Mouse (Mus musculus) T-helper 2 cell (primary cell): ENCODE results near the gene Caprin2.

Experiments used
- in situ Hi-C: fragments of 300-600 bp; cut with MboI, MseI; formaldehyde crosslinking; loops from one replicate; pipeline ENCODE4 v1.15.1; 2025; ENCODE audit warnings: high pct_unique_total_duplicates

The Caprin2 gene

DNA sequence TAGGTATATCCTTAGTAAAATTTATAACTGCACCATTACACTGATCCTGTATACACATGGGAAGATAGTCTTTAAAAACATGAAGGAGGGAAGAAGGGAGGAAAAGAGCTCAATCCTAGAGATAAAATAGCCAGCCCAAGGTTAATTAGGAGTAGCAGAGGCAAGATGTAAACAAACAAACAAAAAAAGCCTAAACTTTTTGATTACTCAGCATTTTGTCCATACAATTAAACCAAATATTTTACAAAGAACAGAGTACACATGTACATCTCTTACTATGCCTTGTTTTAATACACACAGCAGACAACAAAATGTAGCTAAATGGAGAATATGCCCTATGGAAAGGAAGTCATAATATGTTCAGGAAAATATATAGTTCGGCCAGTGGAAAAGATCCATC is 54.3 kb downstream of the Caprin2 start:
- in situ Hi-C loops = no loop called here

DNA sequence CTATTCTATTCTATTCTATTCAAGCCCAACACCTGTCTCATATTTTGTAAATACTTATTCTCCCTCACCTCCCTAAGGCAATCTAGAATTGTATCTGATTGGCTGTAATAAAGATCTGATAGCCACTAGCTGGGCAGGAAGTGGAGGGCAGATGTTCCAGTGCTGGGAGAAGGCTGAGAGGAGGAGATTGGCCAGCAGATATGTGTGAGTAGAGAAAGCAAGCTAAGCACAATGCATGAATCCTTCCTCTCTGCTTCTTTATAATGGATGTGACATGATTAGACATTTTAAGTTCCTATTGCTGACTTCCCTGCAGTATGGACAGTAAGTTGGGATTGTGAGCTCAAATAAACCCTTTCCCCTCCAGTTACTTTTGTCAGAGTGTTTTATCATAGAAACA is 57.6 kb downstream of the Caprin2 start:
- in situ Hi-C loops = no loop called here

DNA sequence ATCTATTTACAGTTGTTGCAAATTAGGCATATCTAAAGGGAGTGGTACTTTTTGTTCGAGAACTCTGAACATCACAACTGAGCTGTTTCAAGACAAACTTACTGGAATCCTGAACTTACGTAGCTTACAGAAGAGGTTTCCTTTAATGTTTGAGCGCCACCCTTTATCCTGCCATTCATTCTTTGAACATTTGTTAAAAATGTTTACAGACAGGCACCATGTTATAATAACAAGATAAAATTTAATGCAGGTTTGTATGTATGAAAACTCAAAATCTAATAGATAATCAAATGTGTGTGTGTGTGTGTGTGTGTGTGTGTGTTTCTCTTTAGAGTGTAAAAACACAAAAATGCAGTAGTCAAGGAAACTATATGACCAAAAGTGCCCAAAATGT is 64.3 kb downstream of the Caprin2 start:
- in situ Hi-C loops = loop anchor here (5.0 kb wide), 1 partner anchor 619 kb away; the partner anchor contains the start of gene Ergic2

DNA sequence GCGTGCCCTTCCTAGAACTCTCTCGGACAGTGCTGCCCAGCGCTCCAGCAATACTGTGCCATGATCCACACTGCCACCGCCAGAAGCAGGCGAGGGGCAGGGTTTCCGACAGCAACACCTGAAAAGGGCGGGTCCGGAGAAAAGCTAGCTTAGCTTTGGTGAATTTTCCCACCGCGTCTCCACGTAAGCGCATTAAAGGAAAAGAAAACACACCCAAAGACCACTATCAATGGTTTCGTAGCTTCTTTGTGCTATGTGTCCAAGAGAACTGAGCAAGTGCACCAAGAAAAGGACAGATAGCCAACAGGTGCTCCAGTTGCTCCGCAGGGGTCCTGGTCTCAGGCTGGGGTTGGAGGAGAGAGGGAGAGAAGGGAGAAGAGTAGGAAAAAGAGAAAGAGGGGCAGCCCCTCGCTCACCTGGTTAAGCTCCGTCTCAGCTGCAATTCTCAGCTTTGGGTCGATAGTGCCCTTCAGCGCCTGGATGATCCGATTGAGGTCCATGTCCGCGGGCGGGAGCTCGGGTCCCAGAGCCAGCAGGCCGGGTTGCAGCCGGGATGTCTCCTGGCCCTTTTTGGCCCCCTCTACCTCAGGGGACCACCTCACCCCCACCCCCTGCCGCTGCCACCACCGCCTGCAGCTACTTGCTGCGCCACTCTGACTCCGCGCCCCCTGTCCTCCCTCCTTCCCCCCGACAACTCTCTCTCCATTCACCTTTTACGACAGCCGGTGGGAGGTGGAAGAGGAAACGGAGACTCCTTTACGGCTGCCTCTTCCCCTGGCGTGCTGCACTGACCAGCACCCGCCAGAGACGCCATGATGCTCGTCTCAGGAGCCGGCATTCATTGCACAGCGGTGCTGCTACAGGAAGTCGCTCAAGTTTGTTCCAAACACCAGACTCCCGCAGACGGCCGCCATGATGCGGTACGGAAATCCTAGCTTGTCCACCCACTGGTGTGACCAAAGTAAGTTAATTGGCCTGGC is 65.0 kb downstream of the Caprin2 start, which contains the start of gene Ipo8:
Gene Ipo8 (minus strand): TSS at position 720 of the 980 bp plus-strand sequence.
- in situ Hi-C loops = loop anchor here (5.0 kb wide), 1 partner anchor 619 kb away; the partner anchor contains the start of gene Ergic2

DNA sequence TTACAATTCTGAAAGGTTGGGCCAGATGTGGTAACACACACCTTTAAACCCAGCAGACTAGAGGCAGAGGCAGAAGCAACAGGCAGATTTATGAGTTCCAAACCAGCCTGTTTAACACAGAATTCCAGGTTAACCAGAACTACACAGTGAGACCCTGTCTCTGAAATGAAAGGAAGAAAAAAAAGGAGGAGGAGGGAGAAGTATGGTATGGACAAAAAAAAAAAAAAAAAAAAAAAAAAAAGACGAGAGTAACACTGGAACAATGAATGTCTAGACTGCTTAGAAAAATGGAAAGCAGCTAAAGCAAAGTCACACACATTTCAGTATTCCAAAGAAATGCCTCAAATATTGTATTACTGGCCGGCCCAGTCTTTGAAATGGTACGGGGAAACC is 65.7 kb downstream of the Caprin2 start:
- in situ Hi-C loops = loop anchor here (5.0 kb wide), 1 partner anchor 618 kb away; the partner anchor contains the start of gene Ergic2

DNA sequence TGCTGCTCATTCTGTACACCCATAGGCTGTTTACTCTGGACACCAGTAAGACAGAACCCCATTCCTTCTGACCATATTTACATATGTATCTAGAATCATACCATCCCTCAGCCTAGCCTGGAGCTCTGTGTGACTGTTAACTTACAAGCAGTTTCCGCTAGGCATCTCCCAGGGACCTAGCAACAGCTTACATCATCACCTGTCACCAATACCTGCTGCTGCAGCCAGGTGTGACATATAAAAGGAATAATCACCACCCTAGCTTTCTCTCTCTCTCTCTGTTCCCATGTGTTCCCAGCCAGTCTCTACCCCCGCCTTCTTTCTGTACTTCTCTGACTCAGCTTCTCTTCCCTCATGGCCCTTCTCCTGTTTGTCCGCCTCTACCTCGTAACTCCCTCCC is 69.9 kb downstream of the Caprin2 start:
- in situ Hi-C loops = no loop called here

DNA sequence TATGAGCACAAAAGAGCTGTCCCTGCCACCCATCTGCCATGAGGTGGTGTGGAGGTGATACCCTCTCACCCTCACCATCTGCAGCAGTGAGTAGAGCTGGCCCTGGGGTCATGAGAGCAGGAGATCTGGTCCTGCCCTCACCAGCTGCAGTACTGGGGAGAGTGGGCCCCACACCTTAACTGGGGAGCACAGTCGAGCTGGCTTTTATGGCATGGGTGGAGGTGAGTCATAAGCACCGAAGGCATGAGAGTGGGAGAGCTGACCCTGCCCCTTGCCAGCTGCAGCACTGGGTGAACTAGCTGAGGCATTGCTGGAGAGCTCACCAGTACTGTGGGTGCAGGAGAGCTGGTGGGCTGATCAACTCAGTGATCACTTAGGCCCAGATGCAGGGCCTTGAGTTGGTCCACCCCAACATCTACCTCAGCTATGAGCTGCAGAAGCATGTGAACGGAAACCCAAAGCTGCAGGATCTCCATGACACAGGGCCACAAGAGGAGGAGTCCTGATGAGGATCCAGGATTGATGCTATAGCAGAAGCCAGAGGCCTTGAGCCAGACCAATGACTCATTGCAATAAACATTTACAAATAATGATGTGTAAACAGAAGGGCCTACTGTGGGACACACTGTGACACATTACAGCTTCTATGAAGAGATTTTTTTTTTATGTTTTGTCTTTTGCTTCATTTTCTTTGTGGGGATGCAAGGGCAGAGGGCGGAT is 77.3 kb downstream of the Caprin2 start:
- in situ Hi-C loops = loop anchor here (25.0 kb wide), 1 partner anchor 1731 kb away; the partner anchor contains the start of genes Klhl42 and Mansc4

DNA sequence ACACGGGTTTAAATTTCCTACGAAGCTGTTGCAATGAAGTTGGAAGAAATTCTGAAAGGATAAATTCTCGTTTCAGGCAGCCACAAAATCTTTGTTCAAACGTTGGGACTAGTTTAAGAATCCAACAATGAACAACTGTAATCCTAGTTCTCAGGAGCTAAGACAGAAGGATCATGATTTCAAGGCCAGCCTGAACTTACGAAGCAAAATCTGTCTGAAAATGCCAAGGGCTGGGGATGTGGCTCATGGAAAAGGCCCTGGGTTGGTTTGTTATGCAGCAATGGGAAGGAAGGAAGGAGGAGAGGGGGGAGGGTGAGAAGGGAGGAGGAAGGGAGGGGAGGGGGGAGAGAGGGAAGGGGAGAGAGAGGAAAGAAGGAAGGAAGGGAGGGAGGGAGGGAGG is 79.3 kb downstream of the Caprin2 start:
- in situ Hi-C loops = loop anchor here (25.0 kb wide), 1 partner anchor 1729 kb away; the partner anchor contains the start of genes Klhl42 and Mansc4

DNA sequence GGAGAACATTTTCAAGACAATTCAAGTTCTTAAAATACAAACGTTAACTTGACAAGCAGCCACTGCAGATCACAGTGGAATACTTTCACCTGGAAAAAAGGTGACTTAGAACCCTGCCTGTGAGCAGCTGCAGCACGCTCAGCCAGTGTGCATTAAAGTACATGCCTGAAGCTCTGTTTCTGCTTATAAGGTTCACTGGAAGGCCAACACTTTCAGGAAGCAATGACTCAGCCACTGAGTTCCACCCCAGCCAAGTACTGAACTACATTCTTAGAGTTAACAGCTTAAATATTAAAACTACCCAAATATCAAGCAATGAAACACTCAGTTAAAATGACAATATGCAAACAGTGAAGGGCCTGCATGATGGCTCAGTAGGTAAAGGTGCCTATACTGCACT is 84.9 kb downstream of the Caprin2 start:
- in situ Hi-C loops = loop anchor here (25.0 kb wide), 1 partner anchor 1724 kb away; the partner anchor contains the start of genes Klhl42 and Mansc4

DNA sequence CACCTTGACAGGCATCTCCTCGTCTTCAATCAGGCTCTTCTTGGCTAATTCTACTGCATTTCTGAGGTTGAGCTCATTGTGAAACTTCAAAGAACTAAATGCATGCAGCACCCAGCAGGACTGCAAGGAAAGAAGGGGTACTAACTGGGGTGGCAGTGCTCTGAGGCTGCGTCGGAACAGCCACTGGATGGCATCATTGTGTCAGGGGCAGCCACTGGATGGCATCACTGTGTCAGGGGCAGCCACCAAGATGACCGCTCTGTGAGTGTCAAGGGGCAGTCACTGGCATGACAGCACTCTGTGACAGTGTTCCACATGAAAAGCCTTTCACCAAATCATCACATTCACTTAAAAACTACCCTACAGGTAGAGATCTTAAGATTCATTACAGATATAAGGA is 96.3 kb downstream of the Caprin2 start:
- in situ Hi-C loops = loop anchor here (25.0 kb wide), 1 partner anchor 1712 kb away; the partner anchor contains the start of genes Klhl42 and Mansc4

DNA sequence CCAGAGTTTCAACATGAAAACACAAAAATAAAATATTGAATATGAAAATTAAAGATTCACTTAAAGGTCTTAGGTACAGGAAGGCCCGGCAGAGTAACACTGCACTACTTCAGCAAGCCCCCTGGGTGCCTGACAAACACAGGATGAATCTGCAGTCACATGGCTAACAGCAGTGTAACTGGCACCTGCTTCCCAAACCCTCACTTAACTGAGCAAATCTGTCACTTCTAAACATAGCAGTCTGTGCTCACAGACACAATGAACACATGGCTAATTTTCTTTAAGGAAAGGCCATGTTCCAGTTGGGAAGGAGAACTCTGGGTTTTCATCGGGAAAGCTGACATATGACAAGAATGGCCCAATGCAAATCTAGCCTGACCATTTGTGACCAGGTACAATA is 100.9 kb downstream of the Caprin2 start:
- in situ Hi-C loops = no loop called here
